Mouse (Mus musculus) limb, embryonic 14.5 days (tissue): ENCODE data around the gene Tmsb15b1. TPM values are rescaled to one million over a fixed set of nuclear protein-coding genes. Genes with fewer than 3 reads are reported as not detected.

Source experiments
- ATAC-seq: fragments of 200-750 bp; cut with Nextera tagmentation; 2 replicates; pipeline ENCODE4 v1.8.0; 2017; ENCODE audit warnings: low read depth, moderate number of reproducible peaks, moderate TSS enrichment; ENCODE audit not compliant: low FRiP score
- DNase-seq: peaks from one replicate; pipeline ENCODE4 v3.0.0-alpha.2; 2015; ENCODE audit warnings: low spot score
- H3K27ac ChIP-seq: fragments of 300-500 bp; sonication (generic); replicated peaks from 2 replicates; pipeline ENCODE4 v1.5.1; 2014; ENCODE audit warnings: low read depth, mild to moderate bottlenecking, low read length, moderate library complexity, mixed read lengths
- H3K27me3 ChIP-seq: fragments of 300-500 bp; sonication (generic); 2 replicates; pipeline ENCODE4 v1.6.1; 2014; ENCODE audit warnings: low read length, mixed read lengths; ENCODE audit not compliant: control insufficient read depth, insufficient read depth
- H3K36me3 ChIP-seq: fragments of 300-500 bp; sonication (generic); 2 replicates; pipeline ENCODE4 v1.6.1; 2014; ENCODE audit warnings: mild to moderate bottlenecking, low read length, moderate library complexity, mixed read lengths; ENCODE audit not compliant: control insufficient read depth, insufficient read depth
- H3K4me1 ChIP-seq: fragments of 300-500 bp; sonication (generic); 2 replicates; pipeline ENCODE4 v1.6.1; 2014; ENCODE audit warnings: antibody characterized with exemption, low read length, mixed read lengths; ENCODE audit not compliant: control insufficient read depth, insufficient read depth
- H3K4me2 ChIP-seq: fragments of 300-500 bp; sonication (generic); replicated peaks from 2 replicates; pipeline ENCODE4 v1.6.1; 2014; ENCODE audit warnings: low read depth, mild to moderate bottlenecking, low read length, moderate library complexity; ENCODE audit not compliant: severe bottlenecking
- H3K4me3 ChIP-seq: fragments of 300-500 bp; sonication (generic); replicated peaks from 2 replicates; pipeline ENCODE4 v1.5.1; 2014; ENCODE audit warnings: low read length
- H3K9ac ChIP-seq: fragments of 300-500 bp; sonication (generic); 2 replicates; pipeline ENCODE4 v1.6.1; 2014; ENCODE audit warnings: mild to moderate bottlenecking, low read depth, low read length, moderate library complexity; ENCODE audit not compliant: severe bottlenecking
- H3K9me3 ChIP-seq: fragments of 300-500 bp; sonication (generic); 2 replicates; pipeline ENCODE4 v1.6.1; 2016; ENCODE audit warnings: low read length; ENCODE audit not compliant: control insufficient read depth
- POLR2A ChIP-seq: fragments of 200-500 bp; IDR thresholded peaks from 2 replicates; pipeline ENCODE4 v1.8.0; 2012; ENCODE audit warnings: inconsistent platforms, mild to moderate bottlenecking, moderate library complexity, borderline replicate concordance; ENCODE audit not compliant: insufficient read depth, insufficient read length; ENCODE audit errors: extremely low read depth
- WGBS: fragments of 180-500 bp; shearing (Covaris S2); extraction: QIAGEN DNeasy Blood & Tissue Kit; methylation state at CpG from one replicate; pipeline ENCODE4 v1.1.7; 2014; 5-methylcytosine and 5-hydroxymethylcytosine counted together
- polyA plus RNA-seq, 2 experiments: library from polyadenylated mRNA; depleted of rRNA in 1 of 2; stranded (reverse) in 1 of 2; unstranded in 1 of 2; fragments of >200 nt; fragmentation: Nextera tagmentation in 1 of 2; extraction: Ambion mirVana in 1 of 2; gene quantifications; 2 replicates each; pipeline versions ENCODE4 v1.2.1 to v1.2.3; 2012 to 2014

The Tmsb15b1 gene
- polyA plus RNA-seq (2012; rRNA removed) (6.3 and 11.3 TPM in 2 replicates), polyA plus RNA-seq (2014; fragmentation: Nextera tagmentation; extraction: Ambion mirVana) (28.5 and 30.8 TPM in 2 replicates)

DNA sequence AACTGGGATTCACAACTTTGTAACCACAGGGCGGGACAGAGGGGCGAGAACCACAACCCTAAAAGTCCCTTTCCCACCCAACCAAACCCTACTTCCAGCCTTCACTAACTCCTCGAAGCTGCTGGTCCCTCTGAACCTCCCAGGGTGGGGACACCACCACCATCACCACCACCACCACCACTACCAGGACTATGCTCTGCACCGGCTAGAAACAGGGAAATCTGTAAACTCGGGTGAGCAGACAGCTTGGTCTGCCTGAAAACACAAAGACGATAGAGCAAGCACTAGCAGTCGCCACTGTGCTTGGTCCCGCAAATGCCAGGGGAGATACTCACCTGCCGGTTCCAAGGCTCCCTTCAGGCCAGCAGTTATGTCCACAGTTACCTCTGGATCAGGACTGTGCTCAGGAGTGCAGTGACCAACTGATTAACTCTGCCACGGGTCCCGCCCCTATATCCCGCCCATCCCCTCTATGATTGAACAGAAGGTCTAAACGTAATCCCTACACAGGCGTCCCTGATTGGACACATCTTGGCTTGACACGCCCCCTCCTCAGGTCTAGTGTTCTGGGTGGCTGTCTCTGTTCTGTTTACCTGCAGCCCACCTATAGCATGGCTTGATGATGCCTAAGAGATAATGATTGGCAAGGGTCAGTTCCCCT, at the start of gene Tmsb15b1, which contains the start of gene Tmsb15l:
Gene Tmsb15b1, minus strand, starts transcription at position 451 of the 661 bp plus-strand sequence.
Gene Tmsb15l, minus strand, starts transcription at position 446 of the 661 bp plus-strand sequence.
- Histone ChIP-seq H3K9ac (peak within 1 kb of the TSS; percentile 50; the same call in 1 of the 2 replicates), H3K36me3 (no peaks in the 10 kb centered on the region), H3K4me2 (peak within 1 kb of the TSS; percentile 47), H3K27ac (no peak within 1 kb of the TSS), H3K4me3 (peak within 1 kb of the TSS; percentile 41), H3K9me3 (no peaks in the 10 kb centered on the region), H3K4me1 (no peaks in the 10 kb centered on the region), H3K27me3 (no peaks in the 10 kb centered on the region)
- 29% methylated on average over 15 of the region's 15 CpGs for WGBS
- peak; percentile 76 for DNase-seq
- ATAC-seq, result peak; percentile 100
- no peak for TF ChIP-seq POLR2A

DNA sequence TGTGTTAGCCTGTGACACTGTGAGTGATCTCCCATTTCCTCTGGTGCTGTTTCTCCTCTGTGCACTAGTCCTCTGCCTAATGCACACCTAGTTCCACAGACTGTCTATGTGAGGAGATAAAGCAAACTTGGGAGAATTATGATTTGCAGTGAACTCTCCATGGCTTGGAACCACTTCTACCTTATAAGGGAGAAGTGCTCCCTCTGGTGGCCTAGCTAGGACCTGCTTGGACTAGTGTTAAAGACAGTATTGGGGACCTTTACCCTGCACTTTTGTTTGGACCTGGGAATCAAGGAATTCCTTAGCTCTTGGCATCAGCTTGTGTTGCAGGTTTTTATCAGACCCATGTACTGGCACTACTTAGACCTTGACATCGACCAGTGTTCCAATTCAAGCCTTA, 42.6 kb upstream of the Tmsb15b1 start:
- no peaks in the 10 kb centered on the region for H3K9me3 ChIP-seq
- 10% methylated on average over 1 of the region's 1 CpGs for WGBS
- no peaks in the 10 kb centered on the region; the same call in 1 of the 2 replicates for H3K36me3 ChIP-seq
- no peaks in the 10 kb centered on the region for H3K27me3 ChIP-seq
- no peak overlapping the region for H3K4me2 ChIP-seq
- H3K4me3 ChIP-seq, result no peak overlapping the region
- H3K9ac ChIP-seq, result no peak overlapping the region
- no peak for TF ChIP-seq POLR2A
- peak; percentile 64 for DNase-seq
- no peaks in the 10 kb centered on the region for H3K4me1 ChIP-seq
- peak; percentile 30; the same call in 1 of the 2 replicates for ATAC-seq
- no peak overlapping the region for H3K27ac ChIP-seq

DNA sequence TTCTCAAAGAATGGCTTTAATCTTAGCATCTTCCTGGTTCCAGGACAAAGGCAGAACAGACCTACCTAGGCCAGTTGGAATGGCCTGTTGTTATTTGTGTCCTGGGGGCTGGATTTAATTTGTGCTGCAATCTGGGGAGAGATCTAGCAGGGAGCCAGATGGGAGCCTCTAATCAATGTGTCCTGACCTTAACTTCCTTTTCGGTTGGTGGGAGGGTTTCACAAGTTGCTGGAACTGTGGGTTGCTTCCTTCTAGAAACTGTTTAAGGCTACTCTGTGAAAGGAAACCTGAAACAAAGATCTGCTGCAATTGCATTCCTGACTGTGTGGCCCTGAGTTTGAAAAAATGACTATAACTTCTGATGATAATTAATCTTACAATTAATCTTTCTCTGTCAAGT, 41.0 kb upstream of the Tmsb15b1 start:
- no peak overlapping the region for H3K4me2 ChIP-seq
- no peaks in the 10 kb centered on the region for H3K4me1 ChIP-seq
- DNase-seq, result no peak
- 33% methylated on average over 1 of the region's 1 CpGs for WGBS
- no peak overlapping the region for H3K9ac ChIP-seq
- TF ChIP-seq POLR2A, result no peak
- no peak overlapping the region for H3K27ac ChIP-seq
- H3K27me3 ChIP-seq, result no peaks in the 10 kb centered on the region
- peaks cover 4% of the 10 kb centered on the region for H3K36me3 ChIP-seq
- no peak overlapping the region for H3K4me3 ChIP-seq
- no peak for ATAC-seq
- H3K9me3 ChIP-seq, result no peaks in the 10 kb centered on the region

DNA sequence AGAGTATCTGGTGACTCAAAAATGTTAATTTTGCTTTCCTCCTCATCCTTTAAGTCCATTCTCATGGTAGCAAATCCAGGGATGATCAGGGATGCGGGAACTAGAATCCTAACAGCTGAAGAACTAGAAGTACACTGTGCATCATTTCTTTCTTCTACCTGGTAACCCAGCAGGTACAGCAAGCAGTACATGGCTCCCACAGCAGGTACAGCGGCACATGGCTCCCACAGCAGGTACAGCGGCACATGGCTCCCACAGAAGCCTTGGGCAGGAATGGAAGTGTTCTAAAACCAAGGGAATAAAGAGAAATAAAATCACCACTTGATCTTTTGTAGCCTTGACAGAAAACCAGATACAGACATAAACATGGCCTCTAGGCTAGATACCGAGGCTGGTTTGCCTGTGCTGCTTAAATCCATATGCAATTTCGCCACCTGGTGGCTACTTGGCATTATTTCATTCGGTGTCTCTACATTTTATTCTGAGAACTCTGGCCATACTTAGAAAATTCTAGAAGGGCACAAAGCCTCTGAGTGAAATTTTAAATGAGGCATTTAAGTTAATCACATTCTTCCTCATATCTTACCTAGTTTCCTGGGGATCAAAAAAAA, 38.5 kb upstream of the Tmsb15b1 start:
- DNase-seq (peak; percentile 72), ATAC-seq (0 out of 2 replicates have a peak, but pooled peaks have one; percentile 53)
- no peaks in the 10 kb centered on the region for H3K9me3 ChIP-seq

DNA sequence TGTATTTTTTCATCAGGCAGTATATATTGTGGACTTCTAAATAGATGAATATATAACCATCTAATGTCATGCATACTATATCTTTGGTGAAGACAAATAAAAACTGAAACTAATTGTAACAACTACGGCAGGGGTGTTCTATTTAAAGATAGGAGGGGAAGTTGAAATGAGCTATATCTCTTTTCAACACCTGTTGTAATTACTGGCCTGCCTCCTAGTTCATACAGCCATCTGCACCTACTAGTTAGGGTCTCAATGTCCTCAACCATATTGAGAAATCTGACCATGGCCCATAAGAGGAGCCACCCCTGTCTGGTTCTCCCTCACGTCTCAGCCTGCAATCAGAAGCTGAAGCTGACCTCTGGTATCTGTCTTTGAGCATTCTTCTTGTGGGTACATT, 19.6 kb upstream of the Tmsb15b1 start:
- Histone ChIP-seq H3K27ac (no peak overlapping the region), H3K9me3 (no peaks in the 10 kb centered on the region), H3K9ac (no peak overlapping the region), H3K4me2 (no peak overlapping the region), H3K36me3 (no peaks in the 10 kb centered on the region), H3K27me3 (peaks cover 7% of the 10 kb centered on the region; the same call in 1 of the 2 replicates), H3K4me1 (no peaks in the 10 kb centered on the region), H3K4me3 (no peak overlapping the region)
- DNase-seq (no peak), ATAC-seq (no peak)
- 75% methylated on average over 2 of the region's 2 CpGs for WGBS
- no peak for TF ChIP-seq POLR2A

More for the DNA sequence above, 38.5 kb upstream of the Tmsb15b1 start:
- Histone ChIP-seq H3K4me2 (no peak overlapping the region), H3K36me3 (peaks cover 8% of the 10 kb centered on the region; the same call in 1 of the 2 replicates), H3K4me3 (no peak overlapping the region), H3K27me3 (no peaks in the 10 kb centered on the region), H3K27ac (no peak overlapping the region), H3K4me1 (no peaks in the 10 kb centered on the region), H3K9ac (no peak overlapping the region)
- 53% methylated on average over 6 of the region's 6 CpGs for WGBS
- TF ChIP-seq POLR2A, result no peak
